Mouse (Mus musculus): Measurements from ENCODE around the gene Sipa1l1. TPM values are rescaled to one million over a fixed set of nuclear protein-coding genes. Genes with fewer than 3 reads are reported as not detected.

Gene Sipa1l1
- total RNA-seq, 1 experiment from 2014 or later = 41.3 TPM

DNA sequence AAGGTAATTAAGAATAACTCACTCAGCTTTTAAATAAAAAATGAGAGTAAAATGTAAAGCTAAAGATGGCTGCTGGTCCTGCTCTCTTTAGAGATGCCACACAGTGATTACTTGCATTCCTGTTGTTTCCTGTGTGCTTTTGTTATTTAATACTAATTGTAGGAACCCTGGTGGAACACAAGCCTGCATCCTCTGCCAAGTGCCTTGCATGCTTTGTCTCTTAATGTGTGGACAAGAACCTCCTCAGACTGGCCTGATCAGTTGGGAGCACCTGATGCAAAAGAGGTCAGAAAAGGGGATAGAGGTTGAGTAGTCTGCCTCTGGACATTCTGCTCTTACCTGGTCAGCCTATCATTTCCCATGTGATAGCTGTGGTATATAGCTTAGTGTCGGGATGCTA is 107.5 kb downstream of the Sipa1l1 start:
- no peak for ATAC-seq (replicated peaks; ENCODE audit: low read depth, poor library complexity, severe bottlenecking)

DNA sequence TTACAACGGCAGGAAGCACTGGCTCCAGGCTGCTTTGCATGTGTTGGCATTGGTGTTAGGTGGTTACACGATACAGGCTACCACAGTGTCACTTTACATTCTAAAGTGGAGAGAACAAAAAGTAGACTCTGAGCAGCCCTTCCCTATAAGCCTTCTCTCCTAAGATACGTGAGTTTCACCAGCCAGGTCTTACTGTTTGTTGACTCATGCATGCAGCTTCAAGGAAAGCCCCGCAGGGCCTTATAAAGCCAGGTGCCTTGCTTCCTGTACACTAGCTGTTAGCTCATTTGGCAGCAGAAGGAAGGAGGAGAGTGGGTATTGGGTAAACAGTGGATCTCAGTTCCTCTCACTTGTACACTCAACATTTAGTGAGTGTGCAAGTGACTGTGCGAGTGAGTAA is 115.5 kb downstream of the Sipa1l1 start:
- 0 out of 2 replicates have a peak, but pooled peaks have one; percentile 42 for ATAC-seq (replicated peaks; ENCODE audit: low read depth, poor library complexity, severe bottlenecking)

DNA sequence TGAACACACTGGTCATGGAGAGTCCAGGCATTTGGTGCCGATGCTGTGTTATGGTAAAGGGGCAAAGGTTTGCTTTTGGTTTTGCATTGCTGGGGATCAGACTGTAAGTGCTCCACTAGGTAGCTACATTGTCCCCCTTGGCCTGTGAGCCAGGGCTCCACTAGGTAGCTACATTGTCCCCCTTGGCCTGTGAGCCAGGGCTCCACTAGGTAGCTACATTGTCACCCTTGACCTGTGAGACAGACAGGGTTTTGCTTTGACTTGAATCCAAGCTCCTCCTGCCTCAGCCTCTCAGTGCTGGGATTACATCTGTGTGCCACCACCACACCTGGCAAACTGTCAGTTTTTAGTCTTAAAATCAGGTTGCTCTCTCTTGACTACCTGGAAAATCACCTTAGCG is 115.9 kb downstream of the Sipa1l1 start:
- no peak for ATAC-seq (replicated peaks; ENCODE audit: low read depth, poor library complexity, severe bottlenecking)

- no peak for ATAC-seq (replicated peaks; ENCODE audit: low read depth, poor library complexity, severe bottlenecking)
Observed at GRCm38 (mm10) chr12:82286068-82286467, 116.9 kb downstream of the Sipa1l1 start.

DNA sequence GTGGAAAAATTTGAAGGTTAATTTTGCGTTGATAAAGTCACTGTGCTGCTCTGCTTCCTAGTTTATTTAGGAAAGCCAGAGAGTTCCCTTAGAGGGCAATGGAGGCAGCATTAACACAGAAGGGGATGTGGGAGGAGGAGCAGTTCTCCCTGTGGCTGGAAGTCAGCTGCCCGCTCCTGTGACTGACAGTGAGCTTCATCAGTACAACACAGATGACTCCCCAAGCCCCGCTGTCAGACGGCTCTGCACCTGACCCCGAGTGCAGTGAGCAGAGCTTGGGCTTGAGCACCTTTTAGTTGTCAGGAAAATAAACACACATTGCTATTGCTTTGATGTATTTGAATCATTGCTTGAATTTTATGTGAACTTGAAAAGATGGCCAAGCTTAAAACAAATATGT is 117.7 kb downstream of the Sipa1l1 start:
- ATAC-seq (replicated peaks; ENCODE audit: low read depth, poor library complexity, severe bottlenecking) = no peak

GRCm38 (mm10) chr12:82293545-82294247 is 124.6 kb downstream of the Sipa1l1 start:
- no peak for ATAC-seq (replicated peaks; ENCODE audit: low read depth, poor library complexity, severe bottlenecking)

DNA sequence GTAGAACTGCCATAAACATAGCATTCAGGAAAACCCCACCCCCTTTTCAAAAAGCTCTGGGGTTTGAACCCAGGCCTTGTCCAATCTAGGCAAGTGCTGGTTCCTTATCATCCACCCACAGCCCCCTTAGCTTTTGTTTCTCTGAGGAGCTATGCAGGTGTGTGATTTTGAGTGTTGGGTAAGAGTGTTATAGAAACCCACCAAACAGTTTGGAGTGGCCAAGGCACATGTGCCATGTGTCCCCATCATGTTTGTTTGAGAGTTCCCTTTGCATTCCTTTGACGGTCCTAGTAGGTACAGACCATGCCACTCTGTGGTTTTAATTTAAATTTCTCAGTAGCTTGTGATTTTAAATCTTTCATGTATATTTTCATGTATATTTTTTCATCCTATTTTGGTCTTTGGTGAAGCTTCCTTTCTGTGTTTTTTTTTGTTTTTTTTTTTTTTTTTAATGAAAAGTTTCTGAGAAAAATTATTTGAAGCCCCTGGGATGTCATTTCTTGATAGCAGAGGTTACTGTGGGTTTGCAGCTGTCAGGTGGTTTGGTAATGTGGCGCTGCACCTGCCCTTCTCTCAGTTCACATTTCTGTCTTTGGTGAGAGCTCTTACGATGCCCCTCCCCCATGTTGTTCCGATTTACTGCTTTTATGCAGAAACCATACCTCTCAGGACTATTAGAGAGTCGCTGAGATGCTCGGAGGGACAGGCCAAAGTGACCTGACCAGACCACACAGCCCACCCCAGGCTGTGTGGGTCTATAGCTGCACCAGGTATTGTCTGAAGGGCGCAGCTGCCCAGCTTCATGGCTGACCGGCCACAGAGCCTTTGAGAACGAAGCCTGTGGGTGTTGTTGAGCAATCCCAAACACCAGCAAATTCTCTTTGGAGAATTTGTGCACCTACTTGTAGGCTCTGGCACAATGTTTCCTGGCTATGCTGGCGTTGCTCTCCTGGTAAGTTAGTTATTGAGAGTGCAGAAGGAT is 126.1 kb downstream of the Sipa1l1 start:
- ATAC-seq (replicated peaks; ENCODE audit: low read depth, poor library complexity, severe bottlenecking) = no peak

DNA sequence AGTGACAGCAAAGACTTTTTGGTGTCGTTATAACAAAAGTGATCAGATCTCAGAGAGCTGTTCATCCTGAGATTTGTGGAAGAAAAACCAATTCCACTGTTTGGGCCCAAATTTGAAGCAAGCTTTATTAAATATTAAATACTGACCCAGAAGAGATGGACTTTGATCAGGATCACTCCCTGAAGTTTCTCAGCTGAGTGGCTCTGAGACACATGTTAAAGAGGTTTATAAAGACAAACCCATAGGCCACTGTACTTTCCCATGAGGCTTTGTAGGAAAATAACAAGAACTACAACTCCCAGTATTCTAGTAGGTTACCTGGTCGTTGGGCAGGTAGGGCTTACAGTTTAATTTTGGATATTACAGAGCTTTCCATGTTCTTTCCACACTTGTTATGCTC is 127.2 kb downstream of the Sipa1l1 start:
- no peak for ATAC-seq (replicated peaks; ENCODE audit: low read depth, poor library complexity, severe bottlenecking)

DNA sequence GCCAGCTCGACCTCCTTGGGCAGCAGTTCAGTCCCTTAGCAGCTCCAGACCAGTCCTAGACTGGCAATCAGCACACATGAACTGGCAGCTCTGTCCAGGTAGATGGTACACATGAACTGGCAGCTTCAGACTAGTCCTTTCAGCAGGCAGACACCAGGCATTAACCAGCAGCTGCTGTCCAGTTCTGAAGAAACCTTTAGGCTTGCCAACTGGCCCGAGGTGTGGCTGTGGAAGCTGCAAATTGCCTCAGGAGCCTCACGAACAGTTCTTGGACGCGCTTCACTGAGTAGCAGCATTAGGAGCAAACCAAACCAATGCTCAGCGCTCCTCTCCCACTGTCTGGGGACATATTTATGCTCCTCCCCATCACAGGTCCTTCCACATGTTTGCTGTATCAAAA is 128.1 kb downstream of the Sipa1l1 start:
- ATAC-seq (replicated peaks; ENCODE audit: low read depth, poor library complexity, severe bottlenecking) = no peak

- ATAC-seq (replicated peaks; ENCODE audit: low read depth, poor library complexity, severe bottlenecking) = no peak
Observed at GRCm38 (mm10) chr12:82298662-82299460, 129.7 kb downstream of the Sipa1l1 start.

GRCm38 (mm10) chr12:82304140-82304539 is 135.0 kb downstream of the Sipa1l1 start:
- ATAC-seq (replicated peaks; ENCODE audit: low read depth, poor library complexity, severe bottlenecking) = no peak

DNA sequence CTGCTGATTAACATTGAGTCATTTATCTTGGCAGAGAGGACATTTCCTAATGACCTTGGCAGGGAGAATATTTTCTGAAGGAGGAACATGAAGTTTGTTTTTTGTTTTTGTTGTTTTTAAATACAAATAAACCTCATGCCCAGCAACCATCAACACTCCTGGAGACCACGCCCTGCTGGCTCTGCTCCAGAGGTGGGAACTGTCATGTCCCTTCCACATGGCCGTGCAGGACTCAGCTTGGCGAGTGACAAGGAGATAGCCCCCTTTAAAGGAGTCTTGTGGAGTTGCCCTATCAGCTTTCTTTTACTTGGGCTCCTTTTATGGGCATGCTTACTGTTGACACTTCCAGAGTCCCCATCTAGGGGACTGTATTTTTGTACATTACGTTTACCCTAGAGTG is 136.9 kb downstream of the Sipa1l1 start:
- no peak for ATAC-seq (replicated peaks; ENCODE audit: low read depth, poor library complexity, severe bottlenecking)

DNA sequence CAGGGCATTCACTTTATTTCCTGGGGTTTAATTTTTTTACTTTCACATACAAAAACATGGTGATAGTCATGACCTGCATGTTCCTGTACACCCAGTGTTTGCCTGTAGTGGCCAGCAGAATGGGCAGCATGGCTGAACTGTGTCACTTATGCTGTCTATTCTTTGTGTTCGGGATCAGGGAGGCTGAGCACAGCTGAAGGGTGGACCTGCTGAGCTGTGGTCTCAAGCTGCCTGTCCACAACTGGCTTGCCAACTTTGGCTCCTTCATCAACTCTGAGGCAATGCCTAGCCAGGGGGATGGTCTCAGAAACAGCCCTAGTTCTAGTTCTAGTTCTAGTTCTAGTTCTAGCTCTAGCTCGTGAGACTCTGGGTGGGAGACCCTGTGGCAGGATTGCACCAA is 142.5 kb downstream of the Sipa1l1 start:
- ATAC-seq (replicated peaks; ENCODE audit: low read depth, poor library complexity, severe bottlenecking) = no peak

- ATAC-seq (replicated peaks; ENCODE audit: low read depth, poor library complexity, severe bottlenecking) = peak; percentile 75
Observed at GRCm38 (mm10) chr12:82312091-82312820, 143.1 kb downstream of the Sipa1l1 start.

DNA sequence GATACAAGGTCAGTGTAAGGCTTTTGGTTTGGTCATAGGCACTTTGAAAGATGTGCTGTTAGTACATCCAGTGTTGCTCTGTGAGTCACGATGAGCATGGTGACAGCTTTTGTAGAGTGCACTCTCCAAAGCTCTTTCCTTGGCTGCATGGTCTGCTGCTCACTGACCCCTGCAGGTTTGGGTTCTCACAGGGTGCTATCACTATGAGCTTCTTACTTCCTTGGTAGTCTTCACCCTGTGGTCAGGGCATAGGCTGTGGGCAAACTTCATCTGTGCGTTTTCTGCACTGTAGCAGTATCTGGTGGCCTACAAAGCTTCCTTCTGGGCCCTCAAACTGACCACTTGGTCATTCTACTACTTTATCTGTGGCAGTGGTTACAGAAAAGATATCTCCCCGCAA is 144.0 kb downstream of the Sipa1l1 start:
- ATAC-seq (replicated peaks; ENCODE audit: low read depth, poor library complexity, severe bottlenecking) = 0 out of 2 replicates have a peak, but pooled peaks have one; percentile 18

- ATAC-seq (replicated peaks; ENCODE audit: low read depth, poor library complexity, severe bottlenecking) = no peak
Observed at GRCm38 (mm10) chr12:82319436-82320131, 150.5 kb downstream of the Sipa1l1 start.

GRCm38 (mm10) chr12:82320204-82320603 is 151.1 kb downstream of the Sipa1l1 start:
- ATAC-seq (replicated peaks; ENCODE audit: low read depth, poor library complexity, severe bottlenecking) = no peak

GRCm38 (mm10) chr12:82321397-82321796 is 152.3 kb downstream of the Sipa1l1 start:
- ATAC-seq (replicated peaks; ENCODE audit: low read depth, poor library complexity, severe bottlenecking) = no peak

- ATAC-seq (replicated peaks; ENCODE audit: low read depth, poor library complexity, severe bottlenecking) = no peak
Observed at GRCm38 (mm10) chr12:82321855-82322254, 152.7 kb downstream of the Sipa1l1 start.

Measured in common myeloid progenitor, adult 5-6 weeks (primary cell).